8 mouse cellular contexts compared by ENCODE assay signal in genomic region chr7:74423928-74424850, GRCm38 (mm10).
DNase-seq lines count a peak whose midpoint lies in the region; ATAC-seq and TF ChIP-seq lines count a peak whose summit lies in the region.

No protein-coding gene starts in this region.

- TF ChIP-seq POLR2A in cerebellum, adult 2 months (IDR thresholded peaks at IDR 0.05; ENCODE audit: borderline replicate concordance, insufficient read depth, low read length) = no peak

- TF ChIP-seq CTCF in cerebellum, adult 2 months (IDR thresholded peaks at IDR 0.05; ENCODE audit: borderline replicate concordance, insufficient read depth, low read depth, low read length) = peak; percentile 57

- DNase-seq in cerebellum, adult 2 months = peak; percentile 40 to 52
- DNase-seq in cerebellum, adult 11 months = no peak
- DNase-seq in ovary, postnatal 36 days (ENCODE audit: low spot score) = peak; percentile 33
- no peak for DNase-seq in ovary, postnatal 10 days (ENCODE audit: low spot score)
- DNase-seq in lung, postnatal 25 days (ENCODE audit: low spot score) = peak; percentile 59
- no peak for DNase-seq in B cell, adult 2 months
- DNase-seq in c-Kit-positive CD71-positive TER-119-positive erythroid progenitor cells, embryonic 14.5 days (ENCODE audit: low spot score) = no peak

- peaks cover 41% of the 10 kb centered on the region for H3K4me1 ChIP-seq in cerebellum, adult 2 months (ENCODE audit: control insufficient read depth, insufficient read depth, low read length)
- no peaks in the 10 kb centered on the region; the same call in 1 of the 2 replicates for H3K4me1 ChIP-seq in intestine, embryonic 15.5 days (replicated peaks)

- no peak overlapping the region for H3K4me2 ChIP-seq in intestine, embryonic 15.5 days (replicated peaks)

- H3K9me3 ChIP-seq in intestine, embryonic 15.5 days = no peaks in the 10 kb centered on the region

- no peak overlapping the region for H3K9ac ChIP-seq in intestine, embryonic 15.5 days

- H3K27ac ChIP-seq in cerebellum, adult 2 months (ENCODE audit: insufficient read depth, low read length) = no peak overlapping the region
- no peak overlapping the region for H3K27ac ChIP-seq in intestine, embryonic 15.5 days

- no peaks in the 10 kb centered on the region for H3K36me3 ChIP-seq in intestine, embryonic 15.5 days

- ATAC-seq in intestine, embryonic 15.5 days = peak; percentile 71

- no peaks in the 10 kb centered on the region; the same call in 1 of the 2 replicates for H3K27me3 ChIP-seq in cerebellum, adult 2 months (ENCODE audit: control insufficient read depth, insufficient read depth, low read length)
- H3K27me3 ChIP-seq in intestine, embryonic 15.5 days (replicated peaks) = no peaks in the 10 kb centered on the region

- WGBS in cerebellum, adult 2 months = 26% methylated on average over 9 of the region's 9 CpGs
- WGBS in intestine, embryonic 15.5 days = 38% methylated on average over 9 of the region's 9 CpGs

- H3K4me3 ChIP-seq in cerebellum, adult 2 months (replicated peaks; ENCODE audit: insufficient read depth, low read depth, low read length) = no peak overlapping the region
- no peak overlapping the region for H3K4me3 ChIP-seq in intestine, embryonic 15.5 days (replicated peaks)

Comparison
In these comparisons a context has a peak if more than half of its experiments do, and no peak if none do; other contexts are left out.
1. DNase-seq: peak in cerebellum, adult 2 months (2 of 2), ovary, postnatal 36 days (single experiment) and lung, postnatal 25 days (single experiment); none in cerebellum, adult 11 months (single experiment), ovary, postnatal 10 days (single experiment), B cell, adult 2 months (0 of 2) and c-Kit-positive CD71-positive TER-119-positive erythroid progenitor cells, embryonic 14.5 days (single experiment).